Mouse (Mus musculus) midbrain, embryonic 11.5 days (tissue): ENCODE data around the gene Phf21a. TPM values are rescaled to one million over a fixed set of nuclear protein-coding genes. Genes with fewer than 3 reads are reported as not detected.

Experiments
- ATAC-seq: fragments of 200-750 bp; cut with Nextera tagmentation; 2 replicates; pipeline ENCODE4 v1.8.0; 2017; ENCODE audit warnings: moderate TSS enrichment, moderate library complexity; ENCODE audit not compliant: low FRiP score
- DNase-seq: peaks from one replicate; pipeline ENCODE4 v3.0.0; 2015; ENCODE audit warnings: low spot score; ENCODE audit errors: missing footprints
- H3K27ac ChIP-seq: fragments of 300-500 bp; sonication (generic); 2 replicates; pipeline ENCODE4 v1.5.1; 2014; ENCODE audit warnings: low read depth, low read length
- H3K27me3 ChIP-seq: fragments of 300-500 bp; sonication (generic); 2 replicates; pipeline ENCODE4 v1.6.1; 2014; ENCODE audit warnings: mild to moderate bottlenecking, low read length, moderate library complexity, mixed read lengths; ENCODE audit not compliant: control insufficient read depth, insufficient read depth
- H3K36me3 ChIP-seq: fragments of 300-500 bp; sonication (generic); 2 replicates; pipeline ENCODE4 v1.6.1; 2014; ENCODE audit warnings: mild to moderate bottlenecking, low read length, moderate library complexity, mixed read lengths; ENCODE audit not compliant: control insufficient read depth, insufficient read depth
- H3K4me1 ChIP-seq: fragments of 300-500 bp; sonication (generic); 2 replicates; pipeline ENCODE4 v1.6.1; 2014; ENCODE audit warnings: low read length; ENCODE audit not compliant: control insufficient read depth, insufficient read depth
- H3K4me2 ChIP-seq: fragments of 300-500 bp; sonication (generic); 2 replicates; pipeline ENCODE4 v1.6.1; 2014; ENCODE audit warnings: mild to moderate bottlenecking, moderate library complexity
- H3K4me3 ChIP-seq: fragments of 300-500 bp; sonication (generic); 2 replicates; pipeline ENCODE4 v1.5.1; 2014; ENCODE audit warnings: low read depth, low read length
- H3K9ac ChIP-seq: fragments of 300-500 bp; sonication (generic); 2 replicates; pipeline ENCODE4 v1.6.1; 2014; ENCODE audit warnings: low read length
- H3K9me3 ChIP-seq: fragments of 300-500 bp; sonication (generic); 2 replicates; pipeline ENCODE4 v1.6.1; 2016; ENCODE audit warnings: low read length; ENCODE audit not compliant: control insufficient read depth
- WGBS: fragments of 180-500 bp; shearing (Covaris S2); extraction: QIAGEN DNeasy Blood & Tissue Kit; methylation state at CpG from one replicate; pipeline ENCODE4 v1.1.7; 2014; 5-methylcytosine and 5-hydroxymethylcytosine counted together
- polyA plus RNA-seq: library from polyadenylated mRNA; unstranded; fragments of >200 nt; fragmentation: Nextera tagmentation; extraction: Ambion mirVana; gene quantifications from 2 replicates; pipeline ENCODE4 v1.2.1, GENCODE M21; 2014

Gene Phf21a
- polyA plus RNA-seq, 1 experiment from 2014 or later = 34.4 TPM

GRCm38 (mm10) chr2:92094078-92094477 is 1.2 kb downstream of the Phf21a start:
- Histone ChIP-seq H3K9me3 (no peaks in the 10 kb centered on the region), H3K36me3 (no peaks in the 10 kb centered on the region), H3K27me3 (no peaks in the 10 kb centered on the region), H3K9ac (no peak overlapping the region), H3K4me2 (no peak overlapping the region), H3K27ac (no peak overlapping the region), H3K4me1 (no peaks in the 10 kb centered on the region), H3K4me3 (no peak overlapping the region)
- ATAC-seq (no peak), DNase-seq (no peak)
- WGBS = 80% methylated on average over 8 of the region's 8 CpGs

- Histone ChIP-seq H3K9me3 (no peaks in the 10 kb centered on the region; the same call in 1 of the 2 replicates), H3K4me3 (no peak overlapping the region), H3K4me2 (no peak overlapping the region), H3K27ac (no peak overlapping the region), H3K4me1 (no peaks in the 10 kb centered on the region), H3K9ac (no peak overlapping the region), H3K36me3 (no peaks in the 10 kb centered on the region), H3K27me3 (no peaks in the 10 kb centered on the region)
- WGBS = 86% methylated on average over 6 of the region's 6 CpGs
- DNase-seq = no peak
- no peak for ATAC-seq
Measured at GRCm38 (mm10) chr2:92100768-92101167, 7.9 kb downstream of the Phf21a start.

- H3K27me3 ChIP-seq = no peaks in the 10 kb centered on the region
- WGBS = 83% methylated on average over 5 of the region's 5 CpGs
- no peaks in the 10 kb centered on the region for H3K36me3 ChIP-seq
- ATAC-seq = no peak
- no peak overlapping the region for H3K9ac ChIP-seq
- H3K27ac ChIP-seq = no peak overlapping the region
- DNase-seq = no peak
- H3K9me3 ChIP-seq = no peaks in the 10 kb centered on the region
- H3K4me2 ChIP-seq = no peak overlapping the region
- no peaks in the 10 kb centered on the region for H3K4me1 ChIP-seq
- H3K4me3 ChIP-seq = no peak overlapping the region
Measured at GRCm38 (mm10) chr2:92124523-92124922, 31.6 kb downstream of the Phf21a start.

- WGBS = 92% methylated on average over 8 of the region's 8 CpGs
- H3K9ac ChIP-seq = no peak overlapping the region
- no peak for ATAC-seq
- H3K4me1 ChIP-seq = no peaks in the 10 kb centered on the region
- no peak overlapping the region for H3K27ac ChIP-seq
- H3K27me3 ChIP-seq = no peaks in the 10 kb centered on the region
- no peak overlapping the region for H3K4me2 ChIP-seq
- no peaks in the 10 kb centered on the region for H3K9me3 ChIP-seq
- no peaks in the 10 kb centered on the region for H3K36me3 ChIP-seq
- no peak overlapping the region for H3K4me3 ChIP-seq
- DNase-seq = no peak
Measured at GRCm38 (mm10) chr2:92125330-92125729, 32.4 kb downstream of the Phf21a start.

- H3K9ac ChIP-seq = no peak overlapping the region
- H3K4me3 ChIP-seq = no peak overlapping the region
- H3K4me1 ChIP-seq = no peaks in the 10 kb centered on the region
- no peak for ATAC-seq
- 94% methylated on average over 7 of the region's 7 CpGs for WGBS
- H3K27ac ChIP-seq = no peak overlapping the region
- H3K36me3 ChIP-seq = no peaks in the 10 kb centered on the region
- H3K9me3 ChIP-seq = no peaks in the 10 kb centered on the region
- DNase-seq = no peak
- no peaks in the 10 kb centered on the region for H3K27me3 ChIP-seq
- no peak overlapping the region for H3K4me2 ChIP-seq
Measured at GRCm38 (mm10) chr2:92130071-92130470, 37.2 kb downstream of the Phf21a start.

- Histone ChIP-seq H3K4me1 (peaks cover 5% of the 10 kb centered on the region; the same call in 1 of the 2 replicates), H3K9me3 (no peaks in the 10 kb centered on the region), H3K27me3 (no peaks in the 10 kb centered on the region), H3K36me3 (no peaks in the 10 kb centered on the region), H3K4me2 (no peak overlapping the region), H3K27ac (no peak overlapping the region), H3K9ac (no peak overlapping the region), H3K4me3 (no peak overlapping the region)
- DNase-seq (no peak), ATAC-seq (no peak)
Measured at GRCm38 (mm10) chr2:92138736-92139135, 45.8 kb downstream of the Phf21a start.

- Histone ChIP-seq H3K4me1 (peaks cover 5% of the 10 kb centered on the region; the same call in 1 of the 2 replicates), H3K36me3 (no peaks in the 10 kb centered on the region), H3K9ac (no peak overlapping the region), H3K27me3 (no peaks in the 10 kb centered on the region), H3K9me3 (no peaks in the 10 kb centered on the region), H3K4me3 (no peak overlapping the region), H3K4me2 (no peak overlapping the region), H3K27ac (no peak overlapping the region)
- DNase-seq (no peak), ATAC-seq (no peak)
Measured at GRCm38 (mm10) chr2:92139365-92139764, 46.4 kb downstream of the Phf21a start.

GRCm38 (mm10) chr2:92140383-92140782 is 47.5 kb downstream of the Phf21a start:
- Histone ChIP-seq H3K36me3 (no peaks in the 10 kb centered on the region), H3K9me3 (no peaks in the 10 kb centered on the region), H3K4me3 (no peak overlapping the region), H3K27me3 (no peaks in the 10 kb centered on the region), H3K4me1 (peaks cover 5% of the 10 kb centered on the region; the same call in 1 of the 2 replicates), H3K9ac (0 out of 2 replicates have a peak overlapping the region, but pooled peaks have one; percentile 3), H3K4me2 (peak overlapping the region; percentile 27), H3K27ac (no peak overlapping the region)
- WGBS = 25% methylated on average over 7 of the region's 7 CpGs
- no peak for ATAC-seq
- no peak for DNase-seq

- WGBS = 27% methylated on average over 11 of the region's 11 CpGs
- peak overlapping the region; percentile 27; the same call in 1 of the 2 replicates for H3K4me2 ChIP-seq
- H3K4me1 ChIP-seq = peaks cover 5% of the 10 kb centered on the region; the same call in 1 of the 2 replicates
- H3K27ac ChIP-seq = no peak overlapping the region
- no peak for ATAC-seq
- H3K36me3 ChIP-seq = no peaks in the 10 kb centered on the region
- no peaks in the 10 kb centered on the region for H3K9me3 ChIP-seq
- DNase-seq = no peak
- H3K9ac ChIP-seq = no peak overlapping the region
- no peaks in the 10 kb centered on the region for H3K27me3 ChIP-seq
- H3K4me3 ChIP-seq = no peak overlapping the region
Measured at GRCm38 (mm10) chr2:92141073-92141472, 48.2 kb downstream of the Phf21a start.

GRCm38 (mm10) chr2:92143932-92144331 is 51.0 kb downstream of the Phf21a start:
- no peaks in the 10 kb centered on the region for H3K9me3 ChIP-seq
- 34% methylated on average over 5 of the region's 5 CpGs for WGBS
- ATAC-seq (no peak), DNase-seq (no peak)
- H3K27ac ChIP-seq = no peak overlapping the region
- H3K36me3 ChIP-seq = no peaks in the 10 kb centered on the region
- no peak overlapping the region for H3K9ac ChIP-seq
- H3K27me3 ChIP-seq = no peaks in the 10 kb centered on the region
- peaks cover 5% of the 10 kb centered on the region; the same call in 1 of the 2 replicates for H3K4me1 ChIP-seq
- H3K4me2 ChIP-seq = no peak overlapping the region
- no peak overlapping the region for H3K4me3 ChIP-seq
